Mouse (Mus musculus): ENCODE measurements around the gene Enho.

The Enho gene

DNA sequence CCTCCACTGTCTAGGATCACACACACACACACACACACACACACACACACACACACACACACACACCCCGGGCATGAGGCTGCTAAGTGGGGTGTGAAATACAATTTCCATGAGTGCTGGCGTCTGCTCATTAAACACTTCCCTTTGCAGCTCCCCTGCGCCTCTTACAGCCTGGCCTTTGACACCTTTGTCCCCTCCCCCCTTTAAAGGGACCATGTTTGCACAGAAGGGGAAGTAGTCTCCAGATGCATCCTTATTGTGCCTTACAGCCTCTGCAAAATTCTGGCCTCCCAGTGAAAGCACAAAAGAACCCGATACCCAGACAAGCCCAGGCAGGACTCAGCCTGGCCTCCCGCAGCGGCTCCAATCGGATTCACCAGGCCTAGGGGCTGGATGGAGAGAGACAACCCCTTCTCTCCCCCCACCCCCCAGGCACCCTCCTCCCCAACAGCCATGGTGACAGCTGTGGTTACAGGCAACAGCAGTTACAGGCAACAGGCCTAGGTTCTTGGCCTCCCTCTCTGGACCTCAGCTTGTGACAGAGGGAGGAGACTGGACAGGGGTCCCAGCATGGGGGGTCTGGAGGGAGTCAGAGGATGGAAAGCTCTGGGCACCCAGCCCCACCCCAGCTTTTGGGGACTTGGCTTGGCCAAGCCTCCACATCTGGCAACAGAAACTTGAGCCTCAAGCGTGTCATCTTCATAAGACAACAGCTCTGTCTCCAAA is 11.8 kb downstream of the Enho start:
- no peak for DNase-seq

DNA sequence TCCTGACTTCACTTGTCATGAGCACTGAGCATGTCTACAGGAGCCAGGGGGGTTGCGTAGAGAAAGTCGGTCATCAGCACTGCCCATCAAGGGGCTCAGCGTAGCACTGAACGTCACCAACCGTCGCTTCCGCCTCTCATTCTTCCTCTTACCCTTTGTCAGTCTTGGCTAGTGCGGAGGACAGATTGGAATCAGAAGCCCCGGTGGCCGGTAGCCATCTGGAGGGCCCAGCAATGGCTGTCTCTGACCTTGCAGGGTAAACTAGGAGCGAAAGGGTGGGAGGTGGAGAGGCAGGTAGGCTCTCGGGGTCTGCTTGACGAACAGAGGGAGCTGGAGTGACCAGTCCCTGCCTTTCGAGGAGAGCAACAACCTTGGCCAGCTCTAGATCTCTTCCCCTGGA is 18.1 kb downstream of the Enho start:
- no peak for DNase-seq

DNA sequence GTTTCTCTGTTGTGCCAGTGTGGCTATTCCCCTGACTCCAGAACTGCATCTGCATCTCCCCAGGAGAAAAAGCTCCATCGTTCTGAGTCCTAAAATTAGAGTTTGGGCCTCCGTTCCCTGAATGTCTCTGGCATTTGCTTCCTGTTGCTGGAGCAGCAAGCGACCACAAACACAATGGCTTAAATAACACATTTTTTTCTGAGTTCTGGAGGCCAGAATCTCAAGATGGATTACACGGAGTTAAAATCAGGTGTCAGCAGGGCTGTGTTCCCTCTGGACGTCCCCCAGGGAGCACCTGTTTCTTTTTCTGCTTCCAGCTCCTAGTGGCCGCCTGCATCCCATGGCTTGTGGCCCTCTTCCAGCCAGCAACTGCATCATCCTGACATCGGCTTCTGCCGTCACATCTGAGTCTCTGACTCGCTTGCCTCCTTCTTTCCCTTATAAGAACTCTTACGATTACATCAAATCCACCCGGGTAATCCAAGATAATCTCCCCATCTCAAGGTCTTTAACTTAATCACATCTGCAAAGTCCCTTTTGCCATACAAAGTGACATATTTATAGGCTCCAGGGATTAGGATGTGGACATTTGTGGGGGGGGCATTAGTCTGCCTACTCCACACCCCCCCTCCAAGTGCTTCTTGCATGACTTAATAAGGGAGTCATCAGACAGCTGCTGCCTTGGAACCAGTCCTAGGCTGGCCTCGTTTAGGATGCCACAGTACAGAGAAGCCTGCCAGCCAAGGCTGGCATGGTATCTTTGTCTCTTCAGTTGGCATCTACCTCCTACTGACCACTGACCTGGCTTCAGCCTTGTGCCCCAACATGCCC is 21.0 kb downstream of the Enho start:
- no peak for DNase-seq

DNA sequence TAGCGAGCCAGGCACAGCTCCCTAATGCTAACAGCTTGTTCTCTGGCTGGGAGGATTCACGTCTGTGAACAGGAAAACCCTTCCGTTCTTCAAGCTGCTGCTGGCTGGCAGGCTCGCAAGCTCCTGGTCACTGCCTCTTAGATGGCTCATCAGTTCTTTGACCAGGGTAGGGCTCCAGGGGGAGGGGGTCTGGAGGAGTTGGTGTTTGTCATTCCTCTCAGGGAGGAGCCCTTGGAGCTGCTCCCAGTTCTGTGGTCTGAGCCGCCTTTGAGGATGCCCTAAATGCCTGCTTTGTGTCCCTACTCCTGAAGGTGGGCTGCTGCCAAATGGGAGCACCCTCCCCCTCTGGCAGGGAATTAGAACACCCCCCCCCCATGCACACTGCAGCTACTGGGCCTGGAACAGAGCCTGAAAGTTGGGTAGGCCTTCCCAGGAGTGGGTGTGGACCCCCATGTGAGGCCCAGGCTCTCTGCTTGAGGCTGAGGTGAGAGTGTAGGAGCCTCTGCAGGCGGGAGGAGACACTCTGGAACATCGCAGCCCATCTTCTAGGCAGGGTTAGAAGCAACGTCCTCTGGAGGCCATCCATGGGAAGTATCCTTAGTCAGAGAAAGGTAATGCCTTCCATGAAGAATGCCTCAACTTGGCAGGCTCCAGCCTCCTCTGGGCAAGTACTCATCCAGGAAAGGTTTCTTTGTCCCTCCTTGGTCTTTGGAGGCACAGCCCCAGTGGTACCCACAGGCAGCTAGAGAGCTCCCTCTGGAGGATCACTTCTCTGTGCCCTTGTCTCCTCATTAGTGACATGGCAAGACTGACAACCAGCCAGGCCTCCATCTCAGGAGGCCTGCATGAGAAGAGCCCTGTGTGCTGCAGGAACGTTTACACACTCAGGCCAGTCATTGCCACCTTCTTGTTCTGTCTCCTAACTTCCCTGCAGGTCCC is 24.2 kb downstream of the Enho start:
- peak; percentile 74 for DNase-seq

DNA sequence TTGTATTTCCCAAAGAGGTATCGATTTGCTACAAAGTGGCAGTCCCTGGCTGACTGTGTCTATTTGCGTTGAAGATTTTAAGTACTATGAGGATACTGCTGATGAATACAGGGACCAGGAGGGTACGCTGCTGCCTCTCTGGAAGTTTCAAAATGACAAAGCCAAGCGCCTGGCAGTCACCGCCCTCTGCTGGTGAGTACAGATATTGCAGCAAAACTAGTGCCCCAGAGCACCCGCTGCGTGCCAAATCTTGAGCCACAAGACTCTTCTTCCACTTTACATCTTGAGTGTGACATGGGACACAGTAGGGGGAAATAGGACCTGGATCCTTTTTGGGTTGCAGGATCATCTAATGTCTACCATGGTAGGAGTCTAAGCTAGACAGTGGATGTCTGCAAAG is 26.0 kb downstream of the Enho start:
- DNase-seq = peak; percentile 89

DNA sequence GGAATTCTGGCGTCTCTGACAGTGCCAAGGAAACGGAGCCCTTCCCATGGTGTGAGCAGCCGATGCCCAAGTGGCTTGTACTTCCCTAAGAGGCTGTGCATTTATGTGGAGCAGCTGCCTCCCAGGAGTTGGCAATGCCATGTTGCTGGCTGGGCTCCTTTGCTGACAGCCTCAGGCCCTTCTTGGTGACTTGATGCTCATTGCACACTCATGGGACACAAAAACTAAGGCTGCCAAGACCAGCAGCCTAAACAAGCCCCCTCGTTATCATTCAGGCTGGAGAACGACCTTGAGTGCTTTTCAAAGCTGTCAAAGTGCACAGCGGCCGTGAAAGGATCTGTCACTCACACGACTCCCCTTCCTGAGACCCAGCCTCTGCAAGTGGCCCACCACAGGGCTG is 28.0 kb downstream of the Enho start:
- DNase-seq = peak; percentile 46

DNA sequence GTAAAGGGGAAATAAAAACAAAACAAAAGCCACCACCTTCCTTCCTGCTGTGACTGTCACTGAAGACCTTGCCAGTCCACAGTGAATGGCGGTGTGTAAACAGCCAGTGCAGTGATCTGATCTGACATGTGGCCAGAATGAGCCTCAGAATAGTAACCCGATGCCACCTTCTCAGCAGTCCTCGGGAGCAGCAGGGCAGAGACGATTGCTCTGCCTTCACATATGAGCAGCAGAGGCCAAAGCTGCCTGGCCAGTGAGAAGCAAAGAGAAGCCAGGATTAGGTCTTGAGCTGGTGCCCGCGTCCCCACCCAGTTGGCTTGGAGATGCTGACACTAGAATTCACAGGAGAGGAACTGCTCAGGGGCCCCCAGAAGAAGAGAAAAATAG is 29.5 kb downstream of the Enho start:
- DNase-seq = no peak

DNA sequence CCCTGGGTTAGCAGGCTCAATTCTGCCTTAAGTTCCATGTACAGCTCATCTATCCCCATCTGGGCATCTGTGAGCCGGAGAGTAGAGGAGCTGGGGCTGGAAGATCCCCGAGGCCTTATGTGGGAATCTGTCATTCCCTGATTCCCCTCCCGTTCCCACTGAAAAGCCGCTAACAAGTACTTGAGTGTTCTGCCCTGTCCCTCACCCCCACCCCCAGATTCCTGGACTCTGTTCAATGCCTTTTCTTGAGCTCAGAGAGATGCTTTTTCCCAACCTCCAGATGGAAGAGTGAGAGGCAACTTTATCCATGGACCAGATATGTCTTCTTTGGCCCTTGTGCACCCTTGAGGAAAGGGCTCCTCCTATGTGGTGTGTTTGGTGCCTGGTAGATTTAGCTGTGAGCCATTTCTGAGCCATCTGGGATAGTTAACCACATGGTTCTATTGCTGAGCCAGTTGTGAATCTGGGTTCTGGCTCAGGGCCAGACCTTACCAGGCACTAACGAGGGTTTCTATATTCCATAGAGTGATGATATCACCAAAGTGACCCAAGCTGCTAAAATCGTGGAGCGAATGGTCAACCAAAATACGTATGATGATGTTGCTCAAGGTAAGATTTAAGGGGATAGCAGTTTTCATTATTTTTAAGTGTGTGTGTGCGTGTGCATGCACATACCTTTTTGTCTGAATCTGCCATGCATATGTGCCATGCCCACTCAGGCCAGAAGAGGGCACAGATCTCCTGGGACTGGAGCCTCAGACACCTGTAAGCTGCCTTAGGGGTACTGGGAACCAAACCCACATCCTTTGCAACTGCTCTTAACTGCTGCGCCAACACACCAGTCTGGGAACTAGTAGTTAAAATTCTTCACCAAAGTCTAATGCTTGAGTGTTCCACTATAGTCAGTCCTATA is 30.2 kb downstream of the Enho start:
- DNase-seq = no peak

DNA sequence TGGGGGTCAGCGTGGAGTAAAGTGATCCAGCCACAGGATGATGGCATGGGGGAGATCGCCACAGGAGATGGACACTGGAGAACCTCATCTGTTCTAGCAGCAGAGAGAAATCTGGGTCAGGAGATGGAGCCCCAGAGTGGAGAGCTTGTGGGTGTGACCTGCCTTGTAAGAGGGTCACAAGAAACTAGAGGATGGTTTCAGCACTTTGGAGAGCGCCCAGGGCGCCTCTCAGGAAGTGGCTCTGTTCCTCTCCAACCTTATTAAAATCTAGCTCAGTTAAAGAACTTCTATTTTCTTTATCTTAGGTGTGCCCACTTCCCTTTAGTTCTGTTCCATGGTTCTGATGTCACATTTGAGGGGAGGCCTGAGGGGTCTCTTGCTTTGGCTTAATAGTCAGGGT is 33.3 kb downstream of the Enho start:
- no peak for DNase-seq

DNA sequence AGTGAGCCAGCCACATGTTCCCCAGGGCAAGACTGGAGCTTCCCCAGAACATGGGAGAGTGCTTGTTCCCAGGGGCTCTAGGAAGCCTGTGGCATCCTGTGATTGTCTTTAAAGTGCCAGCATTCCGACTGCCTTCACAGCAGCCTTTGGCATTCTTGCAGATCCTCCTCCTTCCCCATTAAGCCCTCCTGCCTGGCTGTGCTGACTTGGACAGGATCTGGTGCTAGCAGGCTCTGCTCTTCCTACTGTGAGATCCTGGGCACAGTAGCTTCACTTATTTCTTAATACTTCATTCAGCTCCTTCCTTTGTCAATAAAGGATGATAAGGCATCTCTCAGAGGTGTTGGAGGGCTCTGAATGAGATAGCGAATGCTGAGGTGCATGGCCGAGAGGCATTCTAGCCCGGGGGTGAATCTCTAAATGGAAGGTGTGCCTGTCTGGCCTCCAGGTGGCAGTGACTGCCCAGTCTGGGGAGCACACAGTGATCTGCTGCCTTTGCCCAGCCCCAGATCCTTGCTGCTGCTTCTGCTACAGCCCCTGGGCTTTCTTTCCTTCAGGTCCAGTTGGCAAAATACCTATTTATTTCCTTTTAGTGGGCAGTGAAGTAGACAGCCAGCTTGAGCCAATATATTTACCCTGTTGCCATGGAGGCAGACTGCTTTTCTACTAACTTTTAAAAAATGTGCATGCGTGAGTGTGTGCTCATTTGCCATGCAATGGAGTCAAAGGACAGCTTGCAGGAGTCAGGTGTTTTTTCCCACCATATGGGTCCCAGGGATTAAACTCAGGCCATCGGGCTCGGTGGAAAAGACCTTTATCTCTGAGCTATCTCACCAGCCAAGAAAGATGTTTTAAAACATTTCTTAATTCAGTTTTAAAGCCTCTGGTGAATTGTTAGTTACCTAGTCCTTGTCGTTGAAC is 35.4 kb downstream of the Enho start:
- DNase-seq = no peak

DNA sequence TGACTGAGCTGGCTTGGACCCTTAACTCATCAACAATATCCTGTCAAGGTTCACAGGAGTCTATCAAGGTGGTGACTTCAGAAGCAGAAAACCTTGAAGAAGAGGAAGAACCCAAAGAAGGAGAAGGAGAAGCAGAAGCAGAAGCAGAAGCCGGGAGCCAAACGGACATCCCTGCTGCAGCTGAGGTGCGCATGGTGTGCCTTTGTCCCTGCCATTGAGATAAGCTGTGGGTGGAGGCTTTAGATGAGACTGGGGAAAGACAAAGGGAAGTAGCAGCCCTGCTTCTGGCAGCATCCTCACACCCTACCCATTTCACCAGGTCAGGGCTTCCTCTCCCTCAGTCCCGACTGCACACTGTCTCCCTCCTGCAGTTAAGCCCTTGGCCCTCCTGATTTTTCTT is 37.3 kb downstream of the Enho start:
- DNase-seq = no peak

Measured in right cerebral cortex, postnatal 4 days (tissue).